Mouse (Mus musculus): ENCODE data around the gene Cnih2.
"Not testable (repeated sequence)": the region's sequence is repeated elsewhere in the genome, so short reads cannot be mapped to it uniquely, and the experiment has no call there.

The Cnih2 gene

DNA sequence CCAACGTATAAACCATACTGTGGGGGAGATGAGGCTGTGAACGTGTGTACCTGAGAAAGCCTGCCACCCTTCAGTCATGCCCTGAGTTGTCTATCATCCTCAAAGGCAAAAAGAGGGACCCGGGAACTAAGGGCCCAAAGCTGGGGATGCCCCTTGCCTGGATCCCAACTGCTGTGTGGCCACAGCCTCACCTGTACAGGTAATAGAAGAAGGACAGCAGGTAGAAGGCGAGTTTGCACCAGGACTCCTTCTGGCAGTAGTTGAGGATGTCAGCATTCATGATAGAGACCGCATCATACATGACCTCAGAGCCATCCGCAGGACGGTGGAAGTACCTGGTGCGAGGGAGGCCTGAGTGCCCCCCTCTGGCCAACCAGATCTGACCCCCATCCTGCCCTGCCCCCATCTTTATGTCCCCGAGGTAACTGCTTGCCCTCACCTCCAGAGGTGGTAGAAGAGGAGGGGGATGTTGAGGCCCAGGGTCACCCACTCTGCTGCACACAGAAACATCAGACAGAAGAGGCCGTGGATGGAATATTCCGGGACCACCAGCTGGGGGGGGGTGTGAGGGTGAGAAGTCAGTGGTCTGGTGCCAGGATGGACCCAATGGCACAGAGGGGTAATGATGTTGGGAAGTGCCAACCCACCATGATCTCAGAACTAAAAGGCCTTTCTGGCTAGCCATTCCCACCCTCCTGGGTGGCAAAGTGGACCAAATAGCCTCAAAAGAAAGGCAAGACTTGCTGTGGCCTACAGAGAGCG is 4.7 kb downstream of the Cnih2 start:
- no peak for DNase-seq

DNA sequence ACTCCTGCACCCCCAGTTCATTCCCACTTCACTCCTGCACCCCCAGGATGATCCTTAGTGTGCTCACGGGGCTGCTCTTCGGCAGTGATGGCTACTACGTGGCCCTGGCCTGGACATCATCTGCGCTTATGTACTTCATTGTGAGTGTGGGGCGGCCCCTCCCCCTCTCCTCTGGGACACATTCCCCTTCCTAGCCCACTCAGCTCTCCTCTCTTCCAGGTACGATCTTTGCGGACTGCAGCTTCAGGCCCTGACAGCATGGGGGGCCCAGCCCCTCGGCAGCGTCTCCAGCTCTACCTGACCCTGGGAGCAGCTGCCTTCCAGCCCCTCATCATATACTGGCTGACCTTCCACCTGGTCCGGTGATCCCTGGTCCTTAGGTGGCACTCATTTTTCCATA is 6.2 kb downstream of the Cnih2 start:
- DNase-seq = no peak

DNA sequence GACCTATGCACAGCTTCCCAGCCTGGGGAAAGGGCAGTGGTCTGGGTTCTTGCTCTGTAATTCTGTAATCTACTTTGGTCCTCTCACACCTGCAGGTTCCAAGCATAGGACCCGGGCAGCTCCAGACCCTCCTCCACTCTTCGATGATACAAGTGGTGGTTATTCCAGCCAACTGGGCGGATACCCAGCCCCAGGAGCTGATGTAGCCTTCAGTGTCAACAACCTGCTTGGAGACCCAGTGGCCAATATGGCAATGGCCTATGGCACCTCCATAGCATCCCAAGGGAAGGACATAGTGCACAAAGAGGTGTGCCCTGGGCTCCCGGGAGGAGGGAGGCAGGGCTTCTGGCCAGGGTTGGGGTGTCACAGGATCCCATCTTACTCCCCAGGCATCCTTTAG is 9.0 kb downstream of the Cnih2 start:
- DNase-seq = no peak

DNA sequence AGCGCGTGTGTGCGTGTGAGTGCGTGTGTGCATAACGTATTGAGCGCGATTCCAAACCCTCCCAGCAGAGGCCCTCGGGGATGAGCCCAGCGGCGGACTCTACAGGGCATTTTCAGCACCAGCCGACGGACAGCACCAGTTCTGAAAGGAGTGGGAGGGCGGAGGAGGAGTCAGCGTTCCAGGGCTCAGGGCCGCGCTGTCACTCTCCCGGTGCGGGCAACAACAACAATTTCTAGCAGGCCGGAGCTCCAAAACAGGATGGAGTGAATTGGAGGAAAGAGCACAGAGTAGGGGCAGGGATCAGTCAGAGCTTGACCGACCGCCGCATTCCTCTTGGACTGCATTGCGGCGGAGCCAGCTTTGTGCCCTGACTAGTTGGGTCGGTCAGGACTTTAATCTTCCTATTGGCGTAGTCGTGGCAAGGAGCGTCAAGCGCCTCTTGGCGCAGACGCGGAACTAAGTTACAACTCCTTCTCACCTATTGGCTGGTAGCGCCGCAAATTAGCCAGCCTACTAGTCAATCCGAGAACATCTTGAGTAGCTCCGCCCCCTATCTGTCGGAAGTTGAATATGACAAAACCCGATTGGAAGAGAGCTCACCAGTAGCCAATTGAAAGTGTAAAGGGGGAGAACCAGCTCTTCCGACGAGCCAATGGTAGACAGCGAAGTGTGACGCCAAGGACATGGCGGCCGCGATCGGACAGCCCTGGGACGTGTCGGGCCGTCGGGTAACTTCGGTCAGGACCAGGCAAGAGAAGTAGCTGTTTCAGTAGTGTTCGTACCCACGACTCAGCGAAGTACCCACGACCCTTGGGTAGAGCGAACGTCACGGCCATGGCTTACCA is 10.2 kb downstream of the Cnih2 start, which contains the start of gene Yif1a:
Yif1a (plus strand) TSS at position 655 of the 845 bp plus-strand sequence.
- peak; percentile 91 to 92 for DNase-seq

DNA sequence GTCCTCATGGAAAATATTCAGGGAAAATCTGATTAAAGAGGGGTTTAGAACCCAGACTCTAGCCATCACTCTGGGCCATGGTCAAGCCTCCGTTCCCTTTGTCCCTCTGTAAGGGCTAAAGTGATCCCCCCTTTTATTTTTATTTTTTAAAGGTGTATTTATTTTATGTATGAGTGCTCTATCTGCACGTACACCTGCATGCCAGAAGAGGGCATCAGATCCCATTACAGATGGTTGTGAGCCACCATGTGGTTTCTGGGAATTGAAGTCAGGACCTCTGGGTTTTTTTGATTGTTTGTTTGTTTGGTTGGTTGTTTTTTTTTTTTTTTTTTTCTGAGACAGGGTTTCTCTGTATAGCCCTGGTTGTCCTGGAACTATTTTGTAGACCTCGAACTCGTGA is 11.8 kb downstream of the Cnih2 start:
- DNase-seq = not testable (repeated sequence)

DNA sequence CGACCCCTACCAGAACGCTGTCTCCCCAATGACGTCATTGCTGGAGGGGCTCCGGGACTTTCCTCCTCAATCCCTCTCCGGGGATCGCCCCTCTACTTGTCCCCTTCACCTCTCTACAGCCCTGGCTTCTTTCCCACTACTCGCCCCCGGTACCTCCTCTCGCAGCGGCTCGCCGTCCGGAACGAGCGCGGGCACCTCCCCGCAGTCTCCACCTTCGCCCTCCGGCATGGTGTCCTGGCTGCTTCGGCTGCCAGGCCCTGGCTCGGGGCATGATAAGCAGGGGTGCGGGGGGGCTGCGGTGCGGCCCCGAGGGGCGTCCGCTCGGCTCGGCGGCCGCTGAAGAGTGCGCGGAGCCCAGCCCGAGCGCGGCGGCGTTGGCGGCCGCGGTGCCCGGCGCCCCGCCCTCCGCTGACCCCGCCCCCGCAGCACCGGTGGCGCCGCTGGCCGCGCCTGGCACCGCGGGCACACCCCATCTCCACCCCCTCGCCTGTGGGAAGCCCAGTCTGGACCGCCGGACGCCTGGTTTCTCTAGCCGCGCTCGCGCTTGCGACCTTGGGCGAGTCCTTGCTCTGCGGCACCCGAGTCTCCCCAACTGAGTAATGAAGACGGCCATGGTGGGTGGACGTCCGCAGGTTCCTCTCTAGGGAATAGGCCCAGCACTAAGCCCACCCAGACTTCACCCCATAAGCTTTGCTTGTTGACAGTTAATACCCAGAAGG is 13.0 kb downstream of the Cnih2 start, which contains the start of gene Tmem151a:
Tmem151a (minus strand) TSS at position 387 of the 719 bp plus-strand sequence.
- DNase-seq = no peak

DNA sequence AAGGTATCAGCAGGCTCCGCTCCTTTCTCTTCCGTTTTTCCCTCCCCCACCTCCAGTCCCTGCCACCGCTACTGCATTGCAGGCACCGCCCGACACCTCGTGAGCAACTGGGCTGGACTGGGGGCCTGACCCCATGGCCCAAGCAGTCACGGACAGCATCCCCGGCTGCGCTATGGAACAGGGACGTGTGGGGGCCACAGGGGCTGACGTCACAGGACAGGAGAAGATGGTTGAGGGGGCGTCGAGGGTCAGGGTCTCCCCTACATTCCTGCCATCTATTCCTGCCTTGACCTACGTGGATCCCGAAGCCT is 13.5 kb downstream of the Cnih2 start:
- DNase-seq = no peak

DNA sequence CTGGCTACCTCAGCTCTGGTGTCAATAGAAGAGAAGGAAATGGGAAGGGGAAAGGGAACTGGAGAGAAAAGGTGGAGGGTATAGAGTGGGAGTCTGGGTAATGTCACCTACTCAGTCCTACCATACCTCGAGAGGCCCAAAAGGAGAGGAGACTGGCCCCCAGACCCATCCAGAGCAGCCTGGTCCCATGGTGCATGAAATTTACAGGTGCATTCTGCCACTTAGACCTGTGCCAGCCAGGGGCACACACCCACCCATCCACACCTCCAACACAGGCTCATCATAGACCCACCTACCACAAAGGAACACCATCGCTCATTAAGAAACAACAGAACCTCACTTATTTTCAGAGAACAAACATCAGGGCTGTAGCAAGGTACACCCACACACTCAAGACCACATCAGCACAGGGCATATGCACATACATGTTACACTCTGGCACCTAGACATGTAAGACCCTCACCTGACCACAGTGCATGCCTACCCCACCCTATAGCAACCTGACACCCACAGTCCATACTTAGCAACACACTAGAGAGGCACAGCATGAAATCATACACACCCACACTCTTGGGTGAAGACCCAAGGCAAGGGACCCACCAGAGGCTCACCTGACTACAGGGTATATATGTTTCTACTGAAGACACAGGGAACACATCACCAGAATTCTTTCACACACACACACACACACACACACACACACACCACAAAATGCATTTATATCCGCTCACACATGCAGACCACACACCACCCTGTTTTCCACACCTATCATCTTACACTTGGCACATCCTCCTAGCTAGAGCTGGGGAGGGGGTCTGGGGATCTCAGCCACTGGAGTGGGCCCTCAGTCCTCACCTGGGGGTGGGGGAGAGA is 14.1 kb downstream of the Cnih2 start:
- DNase-seq = no peak

DNA sequence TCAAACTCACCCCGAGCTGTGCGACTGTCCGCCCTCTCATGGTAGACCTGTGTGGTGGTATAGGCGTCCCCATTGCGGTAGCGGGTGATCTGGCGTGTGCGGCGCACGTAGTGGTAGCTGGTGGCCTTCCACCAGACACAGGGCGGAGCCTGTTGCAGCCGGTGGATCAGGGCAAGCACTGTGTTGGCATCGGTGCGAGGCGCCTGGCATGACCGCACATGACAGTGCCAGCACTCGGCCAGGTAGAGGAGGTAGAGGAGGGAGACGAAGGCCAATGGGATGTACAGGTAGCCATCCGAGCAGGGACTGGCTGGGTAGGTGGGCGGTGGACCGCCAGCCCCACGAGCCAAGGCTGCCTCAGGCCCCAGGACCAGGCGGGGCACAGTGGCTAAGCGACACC is 15.7 kb downstream of the Cnih2 start:
- no peak for DNase-seq

DNA sequence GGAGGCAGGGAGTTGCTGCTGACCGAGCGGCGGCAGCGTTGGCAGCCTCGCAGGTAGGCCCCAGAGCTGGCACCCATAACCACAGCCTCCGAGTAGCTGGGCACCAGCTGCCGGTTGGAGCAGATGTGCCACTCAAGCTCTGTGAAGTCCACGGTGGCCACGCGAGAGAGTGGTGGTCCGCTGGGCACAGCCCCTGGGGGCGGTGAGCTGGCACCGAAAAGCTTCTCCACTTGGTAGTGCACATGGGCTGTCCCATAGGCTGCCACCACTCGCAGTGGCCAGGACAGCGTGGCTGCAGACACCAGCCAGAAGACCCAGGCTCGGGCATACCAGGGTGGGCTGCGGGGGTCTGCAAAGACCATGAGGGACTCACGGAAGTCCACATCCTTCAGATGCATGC is 16.3 kb downstream of the Cnih2 start:
- DNase-seq = no peak

DNA sequence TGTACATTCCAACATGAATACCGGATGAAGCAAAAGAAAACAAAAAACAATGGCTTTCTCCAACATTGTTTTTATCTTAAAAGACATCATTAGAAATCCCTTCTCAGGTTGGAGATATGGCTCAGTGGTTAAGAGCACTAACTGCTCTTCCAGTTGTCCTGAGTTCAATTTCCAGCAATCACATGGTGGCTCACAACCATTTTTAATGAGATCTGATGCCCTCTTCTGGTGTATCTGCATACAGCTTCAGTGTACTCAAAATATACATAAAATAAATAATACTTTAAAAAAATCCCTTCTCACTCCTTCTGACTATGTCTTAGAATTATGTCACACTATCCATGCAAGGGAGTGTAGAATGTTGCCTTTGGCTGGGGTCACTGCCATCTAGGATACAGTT is 19.0 kb downstream of the Cnih2 start:
- no peak for DNase-seq

DNA sequence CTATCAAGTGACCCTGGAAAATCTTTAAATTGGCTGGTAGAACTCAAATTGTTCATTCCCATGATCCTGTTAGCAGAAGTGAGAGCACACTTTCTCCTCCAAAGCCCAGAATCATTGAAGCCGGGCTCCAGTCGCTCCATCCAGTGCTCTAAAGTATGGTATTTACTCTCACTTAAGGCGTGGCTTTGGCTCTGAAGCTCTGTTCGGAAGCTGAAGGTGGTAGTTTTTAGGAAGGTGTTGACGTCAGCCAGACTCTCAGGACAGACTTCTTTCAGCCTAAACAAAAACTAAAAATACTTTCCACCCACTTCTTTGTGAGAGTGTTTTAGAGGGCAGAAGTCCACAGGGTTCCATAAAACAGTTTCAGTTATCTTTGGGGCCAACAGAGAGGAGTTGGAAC is 24.8 kb downstream of the Cnih2 start:
- no peak for DNase-seq

DNA sequence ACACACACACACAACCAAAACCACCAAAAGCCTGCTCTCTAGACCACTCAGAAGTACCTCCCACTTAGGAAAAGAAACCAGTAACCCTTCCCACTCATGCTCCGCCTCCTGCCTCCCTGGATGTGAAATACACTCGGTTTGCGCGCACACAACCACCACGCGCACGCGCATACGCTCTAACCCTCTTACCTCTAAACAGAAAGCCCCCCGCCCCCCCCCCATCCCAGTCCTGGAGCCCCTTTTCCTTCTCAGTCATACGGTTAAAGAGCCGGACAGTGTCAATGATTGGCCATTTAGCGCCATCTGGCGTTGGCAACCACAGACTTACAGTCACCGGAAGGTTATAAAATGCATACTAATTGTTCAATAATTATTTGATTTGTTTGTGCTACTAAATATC is 25.3 kb downstream of the Cnih2 start:
- DNase-seq = peak; percentile 61 to 65

DNA sequence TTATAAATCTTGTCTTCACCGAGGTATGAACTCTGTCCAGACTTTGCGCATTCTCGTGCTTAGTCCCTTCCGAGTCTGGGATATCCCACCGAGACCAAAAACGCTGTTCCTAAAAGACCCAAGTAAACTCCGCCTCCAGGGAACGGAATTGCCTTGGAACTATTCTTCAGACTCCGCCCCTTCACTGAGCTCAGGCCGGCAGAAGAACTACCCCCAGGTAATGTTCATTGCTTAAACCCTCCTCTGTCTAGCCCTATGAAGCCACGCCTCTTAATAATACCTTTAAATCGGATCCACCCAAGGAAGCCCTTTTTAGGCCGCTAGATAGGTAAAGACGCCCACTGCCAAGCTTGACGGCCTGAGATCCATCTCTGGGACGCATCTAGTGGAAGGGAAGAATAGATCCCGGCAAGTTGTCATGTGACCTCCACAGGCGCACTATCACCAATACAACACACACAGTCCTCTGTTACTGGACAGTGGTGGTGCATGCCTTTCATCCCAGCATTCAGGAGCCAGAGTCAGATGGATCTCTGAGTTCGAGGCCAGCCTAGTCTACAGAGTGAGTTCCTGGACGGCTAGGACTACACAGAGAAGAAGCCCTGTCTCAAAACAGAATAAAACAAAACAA is 25.8 kb downstream of the Cnih2 start:
- DNase-seq = peak in 1 of 2 experiments; percentile 23

DNA sequence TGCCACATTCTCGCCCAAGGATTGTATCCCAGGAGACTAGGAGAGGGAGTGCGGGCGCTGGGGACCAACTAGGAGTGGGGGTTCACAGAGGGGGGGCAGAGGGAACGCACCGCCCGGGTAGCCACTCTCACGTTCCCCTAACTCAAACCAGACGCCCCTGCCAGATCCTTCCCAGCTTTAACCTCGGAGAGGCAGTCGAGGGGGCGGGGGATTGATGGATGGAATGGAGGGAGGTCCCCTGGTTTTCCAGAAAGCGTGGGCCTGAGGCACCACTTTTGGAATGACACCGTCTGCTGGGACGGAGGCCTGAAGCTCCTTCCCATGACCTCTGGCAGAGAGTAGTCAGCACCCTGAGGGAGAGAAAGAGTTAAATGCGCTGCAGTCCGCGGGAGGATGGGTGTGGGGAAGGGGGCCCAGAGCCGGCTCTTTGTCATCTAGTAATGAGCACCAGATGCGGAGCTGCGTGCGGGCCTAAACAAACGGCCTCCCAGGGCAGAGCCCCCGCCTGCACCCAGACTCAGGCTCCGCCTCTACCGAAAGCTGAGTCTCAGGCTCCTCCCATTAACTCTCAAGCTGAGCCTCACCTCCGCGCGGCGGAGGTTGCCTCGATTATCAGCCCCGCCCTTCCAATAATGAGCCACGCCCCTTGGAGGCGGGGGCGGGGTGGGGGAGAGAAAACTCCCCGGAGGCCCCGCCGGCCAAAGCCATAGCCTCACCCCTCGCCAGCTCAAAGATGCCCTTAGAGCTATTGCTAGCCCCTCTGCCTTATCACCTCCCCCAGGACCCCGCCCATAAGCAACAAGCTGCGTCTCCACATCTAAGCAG is 26.6 kb downstream of the Cnih2 start:
- peak; percentile 84 to 85 for DNase-seq

DNA sequence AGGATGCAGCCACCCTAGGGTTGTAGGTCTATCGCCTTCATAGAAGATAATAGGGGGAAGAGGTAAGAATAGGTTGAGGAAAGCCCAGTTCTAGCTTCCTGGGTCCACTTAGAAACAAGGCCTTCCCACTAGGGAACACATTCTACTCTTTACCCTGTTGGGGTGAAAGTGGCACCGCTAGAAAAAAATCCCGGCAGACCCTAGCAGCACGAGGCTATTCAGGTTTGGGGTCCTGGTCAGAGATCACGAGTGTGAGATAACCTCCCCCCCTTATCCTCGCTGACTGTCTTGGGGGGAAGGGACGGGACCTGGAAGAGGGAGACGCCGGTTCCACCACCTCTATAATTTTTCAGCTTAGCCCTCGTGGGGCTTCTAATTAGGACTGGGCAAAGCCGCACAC is 27.2 kb downstream of the Cnih2 start:
- DNase-seq = no peak

DNA sequence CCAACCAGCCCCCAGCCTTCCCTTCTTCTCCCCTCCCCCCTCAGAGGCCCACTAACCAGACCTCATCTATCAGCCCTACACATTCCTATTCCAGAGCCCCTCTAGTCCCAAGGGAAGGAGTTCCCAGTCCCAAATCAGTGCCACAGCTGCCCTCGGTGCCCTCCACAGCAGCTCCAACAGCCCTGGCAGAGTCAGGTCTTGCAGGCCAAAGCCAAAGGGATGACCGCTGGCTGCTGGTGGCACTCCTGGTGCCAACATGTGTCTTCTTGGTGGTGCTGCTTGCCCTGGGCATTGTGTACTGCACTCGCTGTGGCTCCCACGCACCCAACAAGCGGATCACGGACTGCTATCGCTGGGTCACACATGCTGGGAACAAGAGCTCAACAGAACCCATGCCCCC is 28.3 kb downstream of the Cnih2 start:
- DNase-seq = no peak

DNA sequence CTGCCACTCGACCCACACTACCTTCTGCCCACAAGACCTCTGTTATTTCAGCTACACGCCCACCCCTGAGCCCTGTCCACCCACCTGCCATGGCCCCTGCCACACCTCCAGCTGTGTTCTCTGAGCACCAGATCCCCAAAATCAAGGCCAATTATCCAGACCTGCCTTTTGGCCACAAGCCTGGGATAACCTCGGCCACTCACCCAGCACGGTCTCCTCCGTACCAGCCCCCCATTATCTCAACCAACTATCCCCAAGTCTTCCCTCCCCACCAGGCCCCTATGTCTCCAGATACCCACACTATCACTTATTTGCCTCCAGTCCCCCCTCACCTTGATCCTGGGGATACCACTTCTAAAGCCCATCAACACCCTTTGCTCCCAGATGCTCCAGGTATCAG is 28.8 kb downstream of the Cnih2 start:
- no peak for DNase-seq

DNA sequence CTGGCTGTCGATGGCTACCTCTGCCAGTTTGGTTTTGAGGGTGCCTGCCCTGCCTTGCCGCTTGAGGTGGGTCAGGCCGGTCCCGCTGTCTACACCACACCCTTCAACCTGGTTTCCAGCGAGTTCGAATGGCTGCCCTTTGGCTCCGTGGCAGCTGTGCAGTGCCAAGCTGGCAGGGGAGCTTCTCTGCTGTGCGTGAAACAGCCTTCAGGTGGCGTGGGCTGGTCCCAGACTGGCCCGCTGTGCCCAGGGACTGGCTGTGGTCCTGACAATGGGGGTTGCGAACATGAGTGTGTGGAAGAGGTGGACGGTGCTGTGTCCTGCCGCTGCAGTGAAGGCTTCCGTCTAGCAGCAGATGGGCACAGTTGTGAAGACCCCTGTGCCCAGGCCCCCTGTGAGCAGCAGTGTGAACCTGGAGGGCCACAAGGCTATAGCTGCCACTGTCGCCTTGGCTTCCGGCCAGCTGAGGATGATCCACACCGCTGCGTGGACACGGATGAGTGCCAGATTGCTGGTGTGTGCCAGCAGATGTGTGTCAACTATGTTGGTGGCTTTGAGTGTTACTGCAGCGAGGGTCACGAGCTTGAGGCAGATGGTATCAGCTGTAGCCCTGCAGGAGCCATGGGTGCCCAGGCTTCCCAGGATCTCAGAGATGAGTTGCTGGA is 29.6 kb downstream of the Cnih2 start:
- DNase-seq = no peak

DNA sequence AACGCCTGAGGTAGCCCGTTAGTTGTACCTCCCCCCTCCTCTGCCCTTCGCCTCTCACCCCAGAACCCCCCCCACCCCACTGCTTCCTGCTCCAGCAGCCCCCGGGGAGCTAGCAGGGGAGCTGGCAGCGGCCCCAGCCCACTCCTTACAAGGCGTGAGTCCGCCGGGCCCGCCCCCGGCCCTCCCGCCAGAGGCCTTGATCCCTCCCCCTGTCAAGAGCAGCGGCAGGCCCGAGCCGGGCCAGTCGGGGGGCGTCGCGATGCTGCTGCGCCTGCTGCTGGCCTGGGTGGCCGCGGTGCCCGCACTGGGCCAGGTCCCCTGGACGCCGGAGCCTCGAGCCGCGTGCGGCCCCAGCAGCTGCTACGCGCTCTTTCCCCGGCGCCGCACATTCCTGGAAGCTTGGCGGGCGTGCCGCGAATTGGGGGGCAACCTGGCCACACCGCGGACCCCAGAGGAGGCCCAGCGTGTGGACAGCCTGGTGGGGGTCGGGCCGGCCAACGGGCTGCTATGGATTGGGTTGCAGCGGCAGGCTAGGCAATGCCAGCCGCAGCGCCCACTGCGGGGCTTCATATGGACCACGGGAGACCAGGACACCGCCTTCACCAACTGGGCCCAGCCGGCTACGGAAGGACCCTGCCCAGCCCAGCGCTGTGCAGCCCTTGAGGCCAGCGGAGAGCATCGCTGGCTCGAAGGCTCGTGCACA is 30.3 kb downstream of the Cnih2 start, which contains the start of gene Cd248:
Cd248 (plus strand) TSS at position 212 of the 703 bp plus-strand sequence.
- DNase-seq = no peak
